Mouse (Mus musculus): Measurements from ENCODE around the gene Mrps15. TPM values are rescaled to one million over a fixed set of nuclear protein-coding genes. Genes with fewer than 3 reads are reported as not detected.

The Mrps15 gene
- total RNA-seq, 1 experiment from 2014 or later: 83.8 TPM

GRCm38 (mm10) chr4:126104261-126105075 lies 57.7 kb downstream of the Mrps15 start:
- no peak for ATAC-seq (replicated peaks; ENCODE audit: low read depth, poor library complexity, severe bottlenecking)

Other genes with a start within 250 kb of the Mrps15 start
- gene Csf3r, start 22.4 kb upstream of the Mrps15 start, total RNA-seq (2017): 33.3 and 34.0 TPM in 2 replicates
- 1.6 and 7.5 TPM in 2 replicates for gene Oscp1, start 11.6 kb downstream of the Mrps15 start, total RNA-seq (2017)
- gene Lsm10, start 49.7 kb downstream of the Mrps15 start, total RNA-seq (2017): 14.9 and 15.8 TPM in 2 replicates
- gene Stk40, start 57.0 kb downstream of the Mrps15 start, total RNA-seq (2017): 10.6 and 11.7 TPM in 2 replicates
- 0.68 and 1.0 TPM in 2 replicates for gene Eva1b, start 100.8 kb downstream of the Mrps15 start, total RNA-seq (2017)
- gene Sh3d21, start 116.6 kb downstream of the Mrps15 start, total RNA-seq (2017): not detected in 2 replicates
- 331 and 353 TPM in 2 replicates for gene Thrap3, start 155.8 kb downstream of the Mrps15 start, total RNA-seq (2017)
- 13.0 and 32.3 TPM in 2 replicates for gene Map7d1, start 209.4 kb downstream of the Mrps15 start, total RNA-seq (2017)
- gene Trappc3, start 215.4 kb downstream of the Mrps15 start, total RNA-seq (2017): 55.7 and 63.9 TPM in 2 replicates
- not detected in 2 replicates for gene Col8a2, start 239.9 kb downstream of the Mrps15 start, total RNA-seq (2017)